Mouse (Mus musculus) retina, postnatal 7 days (tissue): ENCODE measurements around the gene Hemk1.

Experiments
- DNase-seq: peaks from one replicate; pipeline ENCODE4 v3.0.0-alpha.2; 2012; ENCODE audit warnings: low read depth, low spot score

Hemk1 gene

GRCm38 (mm10) chr9:107343146-107343943 is 5.2 kb upstream of the Hemk1 start:
- no peak for DNase-seq

- no peak for DNase-seq
These were observed 4.1 kb upstream of the Hemk1 start for GRCm38 (mm10) chr9:107342201-107342709.

- no peak for DNase-seq
These were observed 2.9 kb upstream of the Hemk1 start for GRCm38 (mm10) chr9:107340911-107341645.

GRCm38 (mm10) chr9:107340267-107340859 is 2.2 kb upstream of the Hemk1 start, which contains the start of gene 6430571L13Rik:
6430571L13Rik (plus strand) TSS chr9:107340602.
- peak; percentile 95 for DNase-seq

GRCm38 (mm10) chr9:107336386-107336785 is 1.8 kb downstream of the Hemk1 start:
- no peak for DNase-seq

GRCm38 (mm10) chr9:107335909-107336308 is 2.2 kb downstream of the Hemk1 start:
- no peak for DNase-seq

GRCm38 (mm10) chr9:107335046-107335445 is 3.1 kb downstream of the Hemk1 start:
- no peak for DNase-seq

GRCm38 (mm10) chr9:107334356-107334755 is 3.8 kb downstream of the Hemk1 start:
- DNase-seq: no peak

- no peak for DNase-seq
These were observed 4.5 kb downstream of the Hemk1 start for GRCm38 (mm10) chr9:107333686-107334085.

- no peak for DNase-seq
These were observed 7.4 kb downstream of the Hemk1 start for GRCm38 (mm10) chr9:107330791-107331190.

GRCm38 (mm10) chr9:107327879-107328620 is 10.1 kb downstream of the Hemk1 start:
- no peak for DNase-seq

- DNase-seq: no peak
These were observed 12.2 kb downstream of the Hemk1 start for GRCm38 (mm10) chr9:107325904-107326303.

- DNase-seq: no peak
These were observed 13.2 kb downstream of the Hemk1 start for GRCm38 (mm10) chr9:107324799-107325561.

GRCm38 (mm10) chr9:107323558-107323957 is 14.6 kb downstream of the Hemk1 start:
- no peak for DNase-seq

GRCm38 (mm10) chr9:107322461-107323050 is 15.6 kb downstream of the Hemk1 start:
- no peak for DNase-seq

- no peak for DNase-seq
These were observed 22.4 kb downstream of the Hemk1 start for GRCm38 (mm10) chr9:107315791-107316190.

GRCm38 (mm10) chr9:107313926-107314325 is 24.2 kb downstream of the Hemk1 start:
- DNase-seq: no peak

- DNase-seq: no peak
These were observed 25.2 kb downstream of the Hemk1 start for GRCm38 (mm10) chr9:107312811-107313584.

- no peak for DNase-seq
These were observed 28.6 kb downstream of the Hemk1 start for GRCm38 (mm10) chr9:107309600-107309999.

- DNase-seq: no peak
These were observed 29.0 kb downstream of the Hemk1 start for GRCm38 (mm10) chr9:107309171-107309570.
